Mouse (Mus musculus) lung, embryonic 14.5 days (tissue): ENCODE measurements around the gene Arpp21. TPM values are rescaled to one million over a fixed set of nuclear protein-coding genes. Genes with fewer than 3 reads are reported as not detected.

Experiments
- ATAC-seq: fragments of 200-750 bp; cut with Nextera tagmentation; 2 replicates; pipeline ENCODE4 v1.8.0; 2017; ENCODE audit warnings: mild to moderate bottlenecking, moderate TSS enrichment, moderate library complexity; ENCODE audit not compliant: insufficient read depth
- DNase-seq: peaks from one replicate; pipeline ENCODE4 v3.0.0-alpha.2; 2015
- H3K27ac ChIP-seq: fragments of 300-500 bp; sonication (generic); 2 replicates; pipeline ENCODE4 v1.5.1; 2014; ENCODE audit warnings: low read depth, mild to moderate bottlenecking, moderate library complexity
- H3K27me3 ChIP-seq: fragments of 300-500 bp; sonication (generic); 2 replicates; pipeline ENCODE4 v1.6.1; 2014; ENCODE audit warnings: low read length, control low read depth; ENCODE audit not compliant: insufficient read depth
- H3K36me3 ChIP-seq: fragments of 300-500 bp; sonication (generic); 2 replicates; pipeline ENCODE4 v1.6.1; 2014; ENCODE audit warnings: control low read depth; ENCODE audit not compliant: insufficient read depth
- H3K4me1 ChIP-seq: fragments of 300-500 bp; sonication (generic); 2 replicates; pipeline ENCODE4 v1.6.1; 2014; ENCODE audit warnings: antibody characterized with exemption, control low read depth; ENCODE audit not compliant: insufficient read depth
- H3K4me2 ChIP-seq: fragments of 300-500 bp; sonication (generic); 2 replicates; pipeline ENCODE4 v1.6.1; 2014; ENCODE audit warnings: mild to moderate bottlenecking
- H3K4me3 ChIP-seq: fragments of 300-500 bp; sonication (generic); 2 replicates; pipeline ENCODE4 v1.5.1; 2014; ENCODE audit warnings: low read depth, low read length
- H3K9ac ChIP-seq: fragments of 300-500 bp; sonication (generic); 2 replicates; pipeline ENCODE4 v1.6.1; 2014
- H3K9me3 ChIP-seq: fragments of 300-500 bp; sonication (generic); 2 replicates; pipeline ENCODE4 v1.6.1; 2016; ENCODE audit warnings: low read depth, low read length, control low read depth
- CTCF ChIP-seq: IDR thresholded peaks from 2 replicates; pipeline ENCODE4 v1.5.1; 2016; ENCODE audit warnings: antibody characterized with exemption, low read depth
- WGBS: fragments of 180-500 bp; shearing (Covaris S2); extraction: QIAGEN DNeasy Blood & Tissue Kit; methylation state at CpG from one replicate; pipeline ENCODE4 v1.1.7; 2014; 5-methylcytosine and 5-hydroxymethylcytosine counted together
- polyA plus RNA-seq: library from polyadenylated mRNA; unstranded; fragments of >200 nt; fragmentation: Nextera tagmentation; extraction: Ambion mirVana; gene quantifications from 2 replicates; pipeline ENCODE4 v1.2.1, GENCODE M21; 2014

Arpp21 gene
- 0.11 and 0.18 TPM in 2 replicates for polyA plus RNA-seq

DNA sequence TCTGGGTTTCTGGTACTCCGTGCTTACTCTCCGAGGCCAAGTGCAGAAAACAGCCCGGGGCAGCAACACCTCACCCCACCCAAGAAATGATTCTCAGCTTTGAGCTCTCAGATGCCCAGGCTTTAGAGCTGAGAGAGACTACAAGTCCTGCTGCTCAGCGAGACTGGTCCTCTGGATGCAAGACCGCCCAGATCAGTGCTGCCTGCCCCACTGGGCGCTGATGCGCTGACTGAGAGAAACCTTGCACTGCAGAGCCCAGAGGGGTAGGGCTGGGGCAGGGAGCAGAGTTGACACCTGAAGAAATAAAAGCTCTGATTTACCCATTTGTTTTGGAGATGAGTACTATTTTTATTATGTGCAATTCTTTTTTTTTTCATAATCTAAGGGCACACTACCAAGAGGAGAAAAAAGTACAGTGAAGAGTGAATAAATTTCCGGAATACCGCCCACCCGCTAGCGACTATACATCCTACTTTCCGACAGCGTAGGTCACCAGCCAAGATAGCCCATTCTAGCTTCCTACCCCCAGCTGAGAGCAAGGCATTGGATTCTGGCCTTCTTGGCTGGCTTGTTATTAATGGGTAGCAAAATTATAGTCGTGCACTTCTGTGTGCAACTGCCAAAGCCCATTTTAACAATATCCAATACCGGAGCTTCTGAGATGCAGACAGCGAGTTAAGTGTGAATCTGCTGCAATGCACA lies at the start of gene Arpp21:
TSS of gene Arpp21 (minus strand) at position 243 of the 702 bp plus-strand sequence.
- H3K27me3 ChIP-seq = peaks cover 56% of the 10 kb centered on the region
- no peaks in the 10 kb centered on the region for H3K36me3 ChIP-seq
- no peak within 1 kb of the TSS for H3K27ac ChIP-seq
- peak within 1 kb of the TSS; percentile 28 for H3K4me3 ChIP-seq
- H3K4me1 ChIP-seq = no peaks in the 10 kb centered on the region
- peak within 1 kb of the TSS; percentile 63 for H3K4me2 ChIP-seq
- WGBS = 18% methylated on average over 16 of the region's 16 CpGs
- ATAC-seq = no peak
- no peak for TF ChIP-seq CTCF
- H3K9ac ChIP-seq = no peak within 1 kb of the TSS
- H3K9me3 ChIP-seq = no peaks in the 10 kb centered on the region
- DNase-seq = no peak

DNA sequence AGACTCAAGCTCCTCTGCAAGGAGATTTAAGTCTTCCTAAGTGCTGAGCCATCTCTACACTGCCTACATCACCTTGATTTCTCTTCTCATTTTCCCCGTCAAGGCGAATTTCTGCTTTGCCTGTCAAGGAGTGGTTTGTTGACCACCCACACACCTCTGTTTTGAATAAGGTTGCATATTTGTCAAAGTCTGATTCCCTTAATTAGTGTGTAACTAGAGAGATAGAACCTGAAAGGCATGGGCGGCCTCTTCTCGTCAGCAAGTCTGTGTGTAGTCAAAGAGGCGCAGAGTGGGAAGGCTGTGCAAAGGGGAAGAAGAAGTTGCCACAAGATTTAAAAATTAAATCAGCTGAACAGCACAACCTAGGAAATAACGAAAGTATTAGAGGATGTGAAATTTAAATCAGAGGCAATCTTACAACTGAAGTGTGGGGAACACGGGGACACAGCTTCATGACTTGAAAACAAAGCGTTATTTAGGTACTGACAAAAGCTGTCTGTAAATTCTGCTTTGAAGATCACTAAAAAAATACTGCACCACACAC lies 36.8 kb upstream of the Arpp21 start:
- Histone ChIP-seq H3K27ac (no peak overlapping the region), H3K4me2 (no peak overlapping the region), H3K27me3 (no peaks in the 10 kb centered on the region), H3K4me1 (no peaks in the 10 kb centered on the region), H3K36me3 (no peaks in the 10 kb centered on the region), H3K4me3 (no peak overlapping the region), H3K9me3 (no peaks in the 10 kb centered on the region), H3K9ac (no peak overlapping the region)
- TF ChIP-seq CTCF = no peak
- WGBS = 78% methylated on average over 8 of the region's 8 CpGs
- no peak for ATAC-seq
- no peak for DNase-seq

GRCm38 (mm10) chr9:112264982-112265641 lies 29.4 kb upstream of the Arpp21 start:
- DNase-seq = no peak
- no peak overlapping the region for H3K4me2 ChIP-seq
- no peaks in the 10 kb centered on the region for H3K27me3 ChIP-seq
- no peak overlapping the region for H3K9ac ChIP-seq
- H3K4me1 ChIP-seq = no peaks in the 10 kb centered on the region
- no peaks in the 10 kb centered on the region; the same call in 1 of the 2 replicates for H3K9me3 ChIP-seq
- no peak for TF ChIP-seq CTCF
- ATAC-seq = no peak
- H3K36me3 ChIP-seq = no peaks in the 10 kb centered on the region
- H3K4me3 ChIP-seq = no peak overlapping the region
- WGBS = 54% methylated on average over 4 of the region's 4 CpGs
- no peak overlapping the region for H3K27ac ChIP-seq

- DNase-seq = no peak
- WGBS = 77% methylated on average over 16 of the region's 16 CpGs
- no peak overlapping the region for H3K27ac ChIP-seq
- no peak for ATAC-seq
- H3K27me3 ChIP-seq = no peaks in the 10 kb centered on the region
- no peaks in the 10 kb centered on the region for H3K36me3 ChIP-seq
- TF ChIP-seq CTCF = no peak
- no peaks in the 10 kb centered on the region for H3K4me1 ChIP-seq
- no peak overlapping the region for H3K9ac ChIP-seq
- H3K4me3 ChIP-seq = no peak overlapping the region
- no peaks in the 10 kb centered on the region; the same call in 1 of the 2 replicates for H3K9me3 ChIP-seq
- H3K4me2 ChIP-seq = no peak overlapping the region
These were observed 26.5 kb upstream of the Arpp21 start for GRCm38 (mm10) chr9:112261986-112262901.

- no peaks in the 10 kb centered on the region for H3K4me1 ChIP-seq
- no peak for DNase-seq
These were observed 25.8 kb upstream of the Arpp21 start for GRCm38 (mm10) chr9:112261556-112261955.

DNA sequence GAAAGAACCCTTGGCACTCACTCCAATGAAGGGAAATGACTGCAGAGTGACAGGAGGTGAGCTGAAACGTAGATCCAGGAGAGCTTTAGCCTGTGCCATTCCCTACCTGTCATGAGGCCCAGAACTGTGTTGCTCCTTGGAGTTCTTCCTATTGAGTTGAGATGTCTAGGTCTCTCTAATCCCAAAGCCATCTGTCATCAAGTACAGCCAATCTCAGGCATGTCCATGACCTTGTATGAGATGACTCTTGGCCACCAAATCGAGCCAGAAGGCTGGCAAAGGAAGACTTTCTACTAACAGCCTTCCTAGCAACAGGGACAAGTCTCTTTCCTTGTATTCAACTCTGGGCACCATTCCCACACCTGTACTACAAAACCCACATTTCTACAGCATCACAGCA lies 25.0 kb upstream of the Arpp21 start:
- no peak for ATAC-seq
- no peaks in the 10 kb centered on the region for H3K4me1 ChIP-seq
- H3K27me3 ChIP-seq = no peaks in the 10 kb centered on the region
- no peaks in the 10 kb centered on the region for H3K36me3 ChIP-seq
- H3K9me3 ChIP-seq = no peaks in the 10 kb centered on the region
- DNase-seq = no peak
- 48% methylated on average over 2 of the region's 2 CpGs for WGBS
- H3K27ac ChIP-seq = no peak overlapping the region
- no peak overlapping the region for H3K4me2 ChIP-seq
- H3K9ac ChIP-seq = no peak overlapping the region
- no peak for TF ChIP-seq CTCF
- H3K4me3 ChIP-seq = no peak overlapping the region

More at GRCm38 (mm10) chr9:112261556-112261955, 25.8 kb upstream of the Arpp21 start:
- no peak for ATAC-seq
- Histone ChIP-seq H3K4me3 (no peak overlapping the region), H3K27ac (no peak overlapping the region), H3K4me2 (no peak overlapping the region), H3K36me3 (no peaks in the 10 kb centered on the region), H3K9ac (no peak overlapping the region), H3K27me3 (no peaks in the 10 kb centered on the region), H3K9me3 (no peaks in the 10 kb centered on the region; the same call in 1 of the 2 replicates)
- 69% methylated on average over 2 of the region's 2 CpGs for WGBS
- TF ChIP-seq CTCF = no peak
